Mouse (Mus musculus): ENCODE results near the gene Noxred1. TPM values are rescaled to one million over a fixed set of nuclear protein-coding genes. Genes with fewer than 3 reads are reported as not detected.
"Not testable (repeated sequence)": the region's sequence is repeated elsewhere in the genome, so short reads cannot be mapped to it uniquely, and the experiment has no call there.

The Noxred1 gene
- polyA plus RNA-seq, 1 experiment: 4.8 TPM

DNA sequence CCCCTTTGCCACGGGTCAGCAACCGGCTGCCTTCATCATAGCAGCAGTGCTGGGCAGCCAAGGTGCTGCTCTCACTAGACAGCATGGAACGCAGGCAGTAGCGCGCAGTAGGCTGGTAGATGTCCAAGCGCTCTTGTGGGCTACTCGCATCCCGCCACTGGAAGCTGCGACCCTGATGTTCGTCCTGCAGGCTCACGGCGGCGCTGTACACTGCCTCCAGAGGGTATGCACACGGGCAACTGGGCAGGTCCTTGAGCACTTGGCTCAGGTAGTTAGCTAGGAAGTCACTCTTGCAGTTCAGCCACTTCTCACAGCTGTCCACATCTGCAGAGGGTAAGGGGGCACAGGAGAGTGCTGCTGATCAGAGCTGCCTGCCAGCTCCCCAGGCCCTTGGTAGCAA is 41.3 kb upstream of the Noxred1 start:
- Histone ChIP-seq H3K9me3 (replicated peaks; ENCODE audit: control insufficient read depth, insufficient read depth, low read length, poor library complexity, severe bottlenecking) (no peaks in the 10 kb centered on the region), H3K27ac (ENCODE audit: insufficient read depth, low read length) (peak overlapping the region; percentile 2; the same call in 1 of the 2 replicates), H3K9ac (ENCODE audit: low read depth, poor library complexity, severe bottlenecking) (no peak overlapping the region), H3K4me1 (ENCODE audit: control insufficient read depth, insufficient read depth, low read length) (peaks cover 6% of the 10 kb centered on the region), H3K27me3 (ENCODE audit: control insufficient read depth, insufficient read depth, low read length, poor library complexity, severe bottlenecking) (no peaks in the 10 kb centered on the region), H3K36me3 (ENCODE audit: control insufficient read depth, insufficient read depth, low read length, poor library complexity, severe bottlenecking) (peaks cover 7% of the 10 kb centered on the region; the same call in 1 of the 2 replicates), H3K4me3 (ENCODE audit: low read depth, low read length) (peak overlapping the region; percentile 24)
- TF ChIP-seq EP300 (IDR thresholded peaks at IDR 0.05; ENCODE audit: insufficient read depth, low read depth, low read length): no peak
- peak; percentile 83 for TF ChIP-seq CTCF (IDR thresholded peaks at IDR 0.05; ENCODE audit: low read depth, low read length)
- TF ChIP-seq POLR2A (IDR thresholded peaks at IDR 0.05; ENCODE audit: insufficient read depth, low read length): no peak

GRCm38 (mm10) chr12:87279350-87279749 is 40.8 kb upstream of the Noxred1 start:
- Histone ChIP-seq H3K4me3 (ENCODE audit: low read depth, low read length) (peak overlapping the region; percentile 24; the same call in 1 of the 2 replicates), H3K27ac (ENCODE audit: insufficient read depth, low read length) (peak overlapping the region; percentile 2; the same call in 1 of the 2 replicates), H3K36me3 (ENCODE audit: control insufficient read depth, insufficient read depth, low read length, poor library complexity, severe bottlenecking) (peaks cover 10% of the 10 kb centered on the region), H3K9me3 (replicated peaks; ENCODE audit: control insufficient read depth, insufficient read depth, low read length, poor library complexity, severe bottlenecking) (no peaks in the 10 kb centered on the region), H3K4me1 (ENCODE audit: control insufficient read depth, insufficient read depth, low read length) (peaks cover 8% of the 10 kb centered on the region), H3K9ac (ENCODE audit: low read depth, poor library complexity, severe bottlenecking) (no peak overlapping the region), H3K27me3 (ENCODE audit: control insufficient read depth, insufficient read depth, low read length, poor library complexity, severe bottlenecking) (no peaks in the 10 kb centered on the region)
- TF ChIP-seq CTCF (IDR thresholded peaks at IDR 0.05; ENCODE audit: low read depth, low read length) (no peak), EP300 (IDR thresholded peaks at IDR 0.05; ENCODE audit: insufficient read depth, low read depth, low read length) (no peak), POLR2A (IDR thresholded peaks at IDR 0.05; ENCODE audit: insufficient read depth, low read length) (no peak)

- H3K4me1 ChIP-seq (ENCODE audit: control insufficient read depth, insufficient read depth, low read length): peaks cover 4% of the 10 kb centered on the region
- H3K9me3 ChIP-seq (replicated peaks; ENCODE audit: control insufficient read depth, insufficient read depth, low read length, poor library complexity, severe bottlenecking): no peaks in the 10 kb centered on the region
- H3K36me3 ChIP-seq (ENCODE audit: control insufficient read depth, insufficient read depth, low read length, poor library complexity, severe bottlenecking): peaks cover 16% of the 10 kb centered on the region
- no peak overlapping the region for H3K27ac ChIP-seq (ENCODE audit: insufficient read depth, low read length)
- TF ChIP-seq POLR2A (IDR thresholded peaks at IDR 0.05; ENCODE audit: insufficient read depth, low read length) (no peak), CTCF (IDR thresholded peaks at IDR 0.05; ENCODE audit: low read depth, low read length) (no peak), EP300 (IDR thresholded peaks at IDR 0.05; ENCODE audit: insufficient read depth, low read depth, low read length) (no peak)
- H3K27me3 ChIP-seq (ENCODE audit: control insufficient read depth, insufficient read depth, low read length, poor library complexity, severe bottlenecking): no peaks in the 10 kb centered on the region
- no peak overlapping the region for H3K4me3 ChIP-seq (ENCODE audit: low read depth, low read length)
- no peak overlapping the region for H3K9ac ChIP-seq (ENCODE audit: low read depth, poor library complexity, severe bottlenecking)
Observed at GRCm38 (mm10) chr12:87278118-87278730, 39.7 kb upstream of the Noxred1 start.

GRCm38 (mm10) chr12:87277251-87277650 is 38.7 kb upstream of the Noxred1 start:
- not testable (repeated sequence) for H3K9ac ChIP-seq (ENCODE audit: low read depth, poor library complexity, severe bottlenecking); H3K4me3 ChIP-seq (ENCODE audit: low read depth, low read length); H3K9me3 ChIP-seq (replicated peaks; ENCODE audit: control insufficient read depth, insufficient read depth, low read length, poor library complexity, severe bottlenecking); H3K27me3 ChIP-seq (ENCODE audit: control insufficient read depth, insufficient read depth, low read length, poor library complexity, severe bottlenecking); H3K4me1 ChIP-seq (ENCODE audit: control insufficient read depth, insufficient read depth, low read length)
- Histone ChIP-seq H3K27ac (ENCODE audit: insufficient read depth, low read length) (peak overlapping the region; percentile 86; the same call in 1 of the 2 replicates), H3K36me3 (ENCODE audit: control insufficient read depth, insufficient read depth, low read length, poor library complexity, severe bottlenecking) (peaks cover 25% of the 10 kb centered on the region)

DNA sequence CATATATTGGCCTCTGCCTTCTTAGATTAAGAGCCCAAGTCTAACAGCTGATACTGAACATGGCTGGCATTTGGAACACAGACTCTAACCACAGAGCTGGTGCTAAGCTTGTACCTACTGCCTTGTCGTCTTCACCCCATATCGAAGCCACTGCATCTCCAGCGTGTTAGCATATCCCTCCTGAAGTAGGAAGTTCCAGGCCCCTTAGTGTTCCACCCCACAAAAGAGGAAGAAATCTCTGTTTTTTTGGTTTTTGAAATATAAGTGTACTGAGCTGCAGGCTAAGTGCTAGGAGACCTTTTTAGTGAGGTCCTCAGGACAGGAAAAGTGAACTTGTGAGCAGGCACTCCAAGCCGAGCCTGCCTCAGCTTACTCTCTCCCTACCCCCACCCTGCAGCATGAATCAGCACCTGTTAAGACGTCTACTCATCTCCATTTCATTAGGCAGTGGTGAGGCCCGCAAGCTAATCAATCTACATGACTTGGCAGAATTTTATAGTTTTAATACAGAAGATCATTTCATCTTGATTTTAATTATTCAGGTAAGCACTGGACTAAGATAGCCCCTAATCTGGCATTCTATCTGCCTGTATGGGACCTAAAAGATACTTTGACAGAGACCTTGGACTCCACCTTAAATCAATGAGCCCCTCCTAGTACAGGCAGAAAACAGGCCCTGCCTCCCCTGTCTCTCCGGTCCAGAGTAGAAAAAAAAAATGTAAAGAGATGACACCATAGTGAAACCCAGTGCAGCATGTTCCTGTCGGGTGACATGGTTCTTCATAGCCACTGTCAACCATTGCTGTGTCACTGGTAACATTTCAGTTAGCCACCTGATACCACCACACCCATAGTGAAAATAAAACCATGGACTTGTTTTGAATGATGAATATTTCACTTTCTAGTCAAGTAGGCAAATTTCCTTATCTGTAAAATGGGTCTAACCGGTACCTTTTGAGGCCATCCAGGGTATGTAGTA is 36.6 kb upstream of the Noxred1 start:
- H3K9ac ChIP-seq (ENCODE audit: low read depth, poor library complexity, severe bottlenecking): no peak overlapping the region
- no peak for TF ChIP-seq CTCF (IDR thresholded peaks at IDR 0.05; ENCODE audit: low read depth, low read length)
- peak; percentile 75; the same call in 1 of the 2 replicates for TF ChIP-seq EP300 (IDR thresholded peaks at IDR 0.05; ENCODE audit: insufficient read depth, low read depth, low read length)
- peak overlapping the region; percentile 86 for H3K27ac ChIP-seq (ENCODE audit: insufficient read depth, low read length)
- no peaks in the 10 kb centered on the region for H3K9me3 ChIP-seq (replicated peaks; ENCODE audit: control insufficient read depth, insufficient read depth, low read length, poor library complexity, severe bottlenecking)
- peaks cover 47% of the 10 kb centered on the region for H3K36me3 ChIP-seq (ENCODE audit: control insufficient read depth, insufficient read depth, low read length, poor library complexity, severe bottlenecking)
- H3K4me3 ChIP-seq (ENCODE audit: low read depth, low read length): no peak overlapping the region
- H3K4me1 ChIP-seq (ENCODE audit: control insufficient read depth, insufficient read depth, low read length): peaks cover 4% of the 10 kb centered on the region
- H3K27me3 ChIP-seq (ENCODE audit: control insufficient read depth, insufficient read depth, low read length, poor library complexity, severe bottlenecking): no peaks in the 10 kb centered on the region

- no peak for TF ChIP-seq POLR2A (IDR thresholded peaks at IDR 0.05; ENCODE audit: insufficient read depth, low read length)
- TF ChIP-seq CTCF (IDR thresholded peaks at IDR 0.05; ENCODE audit: low read depth, low read length): peak; percentile 27
- no peak for TF ChIP-seq EP300 (IDR thresholded peaks at IDR 0.05; ENCODE audit: insufficient read depth, low read depth, low read length)
- peak overlapping the region; percentile 55 for H3K9ac ChIP-seq (ENCODE audit: low read depth, poor library complexity, severe bottlenecking)
- no peaks in the 10 kb centered on the region for H3K9me3 ChIP-seq (replicated peaks; ENCODE audit: control insufficient read depth, insufficient read depth, low read length, poor library complexity, severe bottlenecking)
- H3K4me1 ChIP-seq (ENCODE audit: control insufficient read depth, insufficient read depth, low read length): no peaks in the 10 kb centered on the region
- no peak overlapping the region for H3K27ac ChIP-seq (ENCODE audit: insufficient read depth, low read length)
- peaks cover 42% of the 10 kb centered on the region for H3K36me3 ChIP-seq (ENCODE audit: control insufficient read depth, insufficient read depth, low read length, poor library complexity, severe bottlenecking)
- H3K4me3 ChIP-seq (ENCODE audit: low read depth, low read length): peak overlapping the region; percentile 18
- no peaks in the 10 kb centered on the region for H3K27me3 ChIP-seq (ENCODE audit: control insufficient read depth, insufficient read depth, low read length, poor library complexity, severe bottlenecking)
Observed at GRCm38 (mm10) chr12:87267682-87268081, 29.1 kb upstream of the Noxred1 start.

Measured in ES-Bruce4 (cell line).